8 mouse cellular contexts compared by ENCODE assay signal in the genomic region with DNA sequence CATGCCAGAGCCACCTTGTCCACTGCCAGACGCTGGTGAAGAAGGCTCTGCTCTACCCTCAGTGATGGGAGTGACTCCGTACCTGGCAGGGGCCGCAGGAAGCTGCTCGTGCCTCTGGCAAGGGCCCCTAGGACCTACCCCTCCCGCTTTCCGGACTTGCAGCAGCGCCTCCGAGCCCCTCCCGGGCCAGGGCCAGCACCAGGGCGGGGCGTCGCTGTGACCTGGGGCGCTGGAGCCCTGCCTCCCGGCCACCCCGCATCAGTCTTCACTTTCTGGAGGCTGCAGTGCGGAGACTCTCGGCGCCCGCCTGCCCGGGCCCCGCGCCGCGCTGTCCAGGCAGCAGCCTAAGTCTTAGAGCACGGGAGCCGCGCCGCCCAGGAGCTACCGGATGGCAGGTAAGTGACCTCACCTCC. TPM values are rescaled to one million over a fixed set of nuclear protein-coding genes. Genes with fewer than 3 reads are reported as not detected.
DNase-seq lines count a peak whose midpoint lies in the region; ATAC-seq and TF ChIP-seq lines count a peak whose summit lies in the region.

No protein-coding gene starts in this region.

- H3K9me3 ChIP-seq in forebrain, embryonic 11.5 days (ENCODE audit: control insufficient read depth, low read length): no peaks in the 10 kb centered on the region
- no peaks in the 10 kb centered on the region for H3K9me3 ChIP-seq in limb, embryonic 14.5 days (ENCODE audit: control insufficient read depth, low read length)

- no peak overlapping the region for H3K9ac ChIP-seq in forebrain, embryonic 11.5 days (ENCODE audit: low read length)
- peak overlapping the region; percentile 38 for H3K9ac ChIP-seq in limb, embryonic 14.5 days (ENCODE audit: low read depth, low read length, severe bottlenecking)

- H3K4me2 ChIP-seq in forebrain, embryonic 11.5 days (ENCODE audit: low read depth, low read length, severe bottlenecking): peak overlapping the region; percentile 46; the same call in 1 of the 2 replicates
- H3K4me2 ChIP-seq in limb, embryonic 14.5 days (replicated peaks; ENCODE audit: low read depth, low read length, severe bottlenecking): peak overlapping the region; percentile 59

- ATAC-seq in forebrain, embryonic 11.5 days (replicated peaks; ENCODE audit: low FRiP score): no peak
- no peak for ATAC-seq in limb, embryonic 14.5 days (ENCODE audit: low FRiP score, low read depth)

- H3K27me3 ChIP-seq in forebrain, embryonic 11.5 days (ENCODE audit: control insufficient read depth, insufficient read depth, low read length): 0 out of 2 replicates have a peak, but pooled peaks cover 8% of the 10 kb centered on the region
- peaks cover 15% of the 10 kb centered on the region for H3K27me3 ChIP-seq in limb, embryonic 14.5 days (ENCODE audit: control insufficient read depth, insufficient read depth, low read length)
- H3K27me3 ChIP-seq in small intestine, adult 2 months (ENCODE audit: control insufficient read depth, insufficient read depth, low read length): peaks cover 11% of the 10 kb centered on the region; the same call in 1 of the 2 replicates

- no peak for TF ChIP-seq CTCF in lung, adult 2 months (IDR thresholded peaks at IDR 0.05; ENCODE audit: insufficient read depth, low read length)
- no peak for TF ChIP-seq CTCF in small intestine, adult 2 months (IDR thresholded peaks at IDR 0.05; ENCODE audit: extremely low read depth, insufficient read length, insufficient replicate concordance, low read depth, low read length)

- DNase-seq in lung, adult 2 months: no peak
- DNase-seq in lung, postnatal 25 days (ENCODE audit: low spot score): no peak
- DNase-seq in forebrain, embryonic 11.5 days (ENCODE audit: low spot score): no peak
- DNase-seq in limb, embryonic 14.5 days (ENCODE audit: low spot score): no peak
- no peak for DNase-seq in urinary bladder, adult 2 months (ENCODE audit: low spot score)
- no peak for DNase-seq in urinary bladder, postnatal 4 days (ENCODE audit: low spot score in 2 of 2)
- DNase-seq in left cerebral cortex, adult 8-10 months (ENCODE audit: low spot score in 2 of 2): no peak

- no peak overlapping the region for H3K27ac ChIP-seq in forebrain, embryonic 11.5 days (ENCODE audit: low read depth, low read length)
- H3K27ac ChIP-seq in limb, embryonic 14.5 days (replicated peaks; ENCODE audit: low read depth, low read length): no peak overlapping the region
- no peak overlapping the region for H3K27ac ChIP-seq in small intestine, adult 2 months (ENCODE audit: insufficient read depth, low read depth, low read length)

- no peak for TF ChIP-seq POLR2A in lung, adult 2 months (IDR thresholded peaks at IDR 0.05; ENCODE audit: borderline replicate concordance, extremely low read depth, low read depth, low read length)
- TF ChIP-seq POLR2A in limb, embryonic 14.5 days (IDR thresholded peaks at IDR 0.05; ENCODE audit: borderline replicate concordance, extremely low read depth, insufficient read depth, insufficient read length): no peak
- TF ChIP-seq POLR2A in small intestine, adult 2 months (IDR thresholded peaks at IDR 0.05; ENCODE audit: low read depth, low read length): no peak

- H3K4me1 ChIP-seq in lung, adult 2 months (ENCODE audit: control insufficient read depth, insufficient read depth, low read length): peaks cover 15% of the 10 kb centered on the region
- peaks cover 2% of the 10 kb centered on the region; the same call in 1 of the 2 replicates for H3K4me1 ChIP-seq in forebrain, embryonic 11.5 days (replicated peaks; ENCODE audit: control insufficient read depth, insufficient read depth, low read length)
- H3K4me1 ChIP-seq in limb, embryonic 14.5 days (ENCODE audit: control insufficient read depth, insufficient read depth, low read length): 0 out of 2 replicates have a peak, but pooled peaks cover 4% of the 10 kb centered on the region
- H3K4me1 ChIP-seq in small intestine, adult 2 months (ENCODE audit: control insufficient read depth, insufficient read depth, insufficient read length, low read length): no peaks in the 10 kb centered on the region; the same call in 1 of the 2 replicates

- peak overlapping the region; percentile 28 for H3K4me3 ChIP-seq in lung, adult 2 months (replicated peaks; ENCODE audit: extremely low read depth, low read depth, low read length)
- peak overlapping the region; percentile 12; the same call in 1 of the 2 replicates for H3K4me3 ChIP-seq in forebrain, embryonic 11.5 days (ENCODE audit: low read depth, low read length)
- H3K4me3 ChIP-seq in limb, embryonic 14.5 days (replicated peaks; ENCODE audit: low read length): peak overlapping the region; percentile 25
- H3K4me3 ChIP-seq in small intestine, adult 2 months (ENCODE audit: low read depth, low read length): peak overlapping the region; percentile 21

- no peaks in the 10 kb centered on the region for H3K36me3 ChIP-seq in forebrain, embryonic 11.5 days (ENCODE audit: control insufficient read depth, insufficient read depth, low read length)
- no peaks in the 10 kb centered on the region for H3K36me3 ChIP-seq in limb, embryonic 14.5 days (ENCODE audit: control insufficient read depth, insufficient read depth, low read length)
- H3K36me3 ChIP-seq in small intestine, adult 2 months (ENCODE audit: control insufficient read depth, insufficient read depth, low read length): no peaks in the 10 kb centered on the region

- 5% methylated on average over 29 of the region's 29 CpGs for WGBS in lung, adult 2 months
- 7% methylated on average over 29 of the region's 29 CpGs for WGBS in forebrain, embryonic 11.5 days
- under 1% methylated on average over 18 of the region's 29 CpGs for WGBS in limb, embryonic 14.5 days
- 3% methylated on average over 29 of the region's 29 CpGs for WGBS in small intestine, adult 2 months

RNA-seq across cellular contexts. Expression of a gene that starts 0.4 kb away (rescaled TPM):
- polyA plus RNA-seq in lung, adult 2 months (2012; rRNA removed): 10.3 and 12.2 TPM in 2 replicates
- polyA plus RNA-seq in forebrain, embryonic 11.5 days (2014; fragmentation: Nextera tagmentation; extraction: Ambion mirVana): 0.15 and 0.35 TPM in 2 replicates
- 0.65 and 0.83 TPM in 2 replicates for polyA plus RNA-seq in limb, embryonic 14.5 days (2012; rRNA removed)
- 0.51 and 0.53 TPM in 2 replicates for polyA plus RNA-seq in limb, embryonic 14.5 days (2014; fragmentation: Nextera tagmentation; extraction: Ambion mirVana)
- 3.1 and 3.2 TPM in 2 replicates for polyA plus RNA-seq in small intestine, adult 2 months (2012; rRNA removed)
- 10.6 and 13.7 TPM in 2 replicates for polyA plus RNA-seq in urinary bladder, adult 2 months (2012; rRNA removed)
- under 1 TPM; 0.33 to 0.80 (median 0.52) TPM for total RNA-seq in left cerebral cortex, adult 8-10 months (2022)

RNA-seq across cellular contexts. Expression of a gene that starts 18.3 kb away (rescaled TPM):
- 0.15 and 0.59 TPM in 2 replicates for polyA plus RNA-seq in lung, adult 2 months (2012; rRNA removed)
- 0.41 and 0.44 TPM in 2 replicates for polyA plus RNA-seq in forebrain, embryonic 11.5 days (2014; fragmentation: Nextera tagmentation; extraction: Ambion mirVana)
- 1.2 and 3.4 TPM in 2 replicates for polyA plus RNA-seq in limb, embryonic 14.5 days (2012; rRNA removed)
- 0.70 and 0.81 TPM in 2 replicates for polyA plus RNA-seq in limb, embryonic 14.5 days (2014; fragmentation: Nextera tagmentation; extraction: Ambion mirVana)
- polyA plus RNA-seq in small intestine, adult 2 months (2012; rRNA removed): 0.05 and 0.23 TPM in 2 replicates
- polyA plus RNA-seq in urinary bladder, adult 2 months (2012; rRNA removed): 0.30 and 0.72 TPM in 2 replicates
- total RNA-seq in left cerebral cortex, adult 8-10 months (2022): 1 to 10 TPM; 2.9 to 3.5 (median 3.2) TPM
